Mouse (Mus musculus): Measurements from ENCODE around the gene Usp10. TPM values are rescaled to one million over a fixed set of nuclear protein-coding genes. Genes with fewer than 3 reads are reported as not detected.

Usp10 gene
- polyA plus RNA-seq, 1 experiment from 2014 or later = 90.7 TPM

GRCm38 (mm10) chr8:119885612-119886011, 24.5 kb upstream of the Usp10 start:
- H3K9me3 ChIP-seq (replicated peaks; ENCODE audit: control insufficient read depth, low read length) = no peaks in the 10 kb centered on the region
- H3K4me3 ChIP-seq (ENCODE audit: low read length) = no peak overlapping the region
- ATAC-seq (replicated peaks; ENCODE audit: extremely low read depth, insufficient read depth, low FRiP score) = peak; percentile 84
- 11% methylated on average over 3 of the region's 3 CpGs for WGBS
- peaks cover 13% of the 10 kb centered on the region for H3K4me1 ChIP-seq (ENCODE audit: control insufficient read depth, insufficient read depth, low read length)
- H3K36me3 ChIP-seq (ENCODE audit: control insufficient read depth, insufficient read depth) = no peaks in the 10 kb centered on the region
- no peak overlapping the region for H3K4me2 ChIP-seq (ENCODE audit: low read depth, low read length)
- H3K27ac ChIP-seq (ENCODE audit: low read length) = 0 out of 2 replicates have a peak overlapping the region, but pooled peaks have one; percentile 9
- no peaks in the 10 kb centered on the region for H3K27me3 ChIP-seq (ENCODE audit: control insufficient read depth, insufficient read depth, low read length)
- H3K9ac ChIP-seq (ENCODE audit: low read length) = no peak overlapping the region

GRCm38 (mm10) chr8:119887130-119887529, 23.0 kb upstream of the Usp10 start:
- Histone ChIP-seq H3K36me3 (ENCODE audit: control insufficient read depth, insufficient read depth) (no peaks in the 10 kb centered on the region), H3K9me3 (replicated peaks; ENCODE audit: control insufficient read depth, low read length) (no peaks in the 10 kb centered on the region), H3K4me1 (ENCODE audit: control insufficient read depth, insufficient read depth, low read length) (peaks cover 13% of the 10 kb centered on the region), H3K27ac (ENCODE audit: low read length) (no peak overlapping the region), H3K4me3 (ENCODE audit: low read length) (no peak overlapping the region), H3K9ac (ENCODE audit: low read length) (no peak overlapping the region), H3K27me3 (ENCODE audit: control insufficient read depth, insufficient read depth, low read length) (no peaks in the 10 kb centered on the region), H3K4me2 (ENCODE audit: low read depth, low read length) (no peak overlapping the region)
- no peak for ATAC-seq (replicated peaks; ENCODE audit: extremely low read depth, insufficient read depth, low FRiP score)
- WGBS = 88% methylated on average over 3 of the region's 3 CpGs

- peaks cover 13% of the 10 kb centered on the region for H3K4me1 ChIP-seq (ENCODE audit: control insufficient read depth, insufficient read depth, low read length)
- no peaks in the 10 kb centered on the region for H3K36me3 ChIP-seq (ENCODE audit: control insufficient read depth, insufficient read depth)
- H3K27ac ChIP-seq (ENCODE audit: low read length) = no peak overlapping the region
- H3K9me3 ChIP-seq (replicated peaks; ENCODE audit: control insufficient read depth, low read length) = no peaks in the 10 kb centered on the region
- 79% methylated on average over 4 of the region's 4 CpGs for WGBS
- H3K27me3 ChIP-seq (ENCODE audit: control insufficient read depth, insufficient read depth, low read length) = no peaks in the 10 kb centered on the region
- H3K4me2 ChIP-seq (ENCODE audit: low read depth, low read length) = no peak overlapping the region
- ATAC-seq (replicated peaks; ENCODE audit: extremely low read depth, insufficient read depth, low FRiP score) = no peak
- H3K9ac ChIP-seq (ENCODE audit: low read length) = no peak overlapping the region
- H3K4me3 ChIP-seq (ENCODE audit: low read length) = no peak overlapping the region
Measured at GRCm38 (mm10) chr8:119888012-119888411, 22.1 kb upstream of the Usp10 start.

GRCm38 (mm10) chr8:119897069-119897468, 13.1 kb upstream of the Usp10 start:
- Histone ChIP-seq H3K9ac (ENCODE audit: low read length) (no peak overlapping the region), H3K9me3 (replicated peaks; ENCODE audit: control insufficient read depth, low read length) (no peaks in the 10 kb centered on the region), H3K27ac (ENCODE audit: low read length) (no peak overlapping the region), H3K36me3 (ENCODE audit: control insufficient read depth, insufficient read depth) (no peaks in the 10 kb centered on the region), H3K4me3 (ENCODE audit: low read length) (no peak overlapping the region), H3K4me1 (ENCODE audit: control insufficient read depth, insufficient read depth, low read length) (peaks cover 3% of the 10 kb centered on the region; the same call in 1 of the 2 replicates), H3K4me2 (ENCODE audit: low read depth, low read length) (no peak overlapping the region), H3K27me3 (ENCODE audit: control insufficient read depth, insufficient read depth, low read length) (peaks cover 4% of the 10 kb centered on the region; the same call in 1 of the 2 replicates)
- no peak for ATAC-seq (replicated peaks; ENCODE audit: extremely low read depth, insufficient read depth, low FRiP score)
- 87% methylated on average over 4 of the region's 4 CpGs for WGBS

- 8% methylated on average over 13 of the region's 13 CpGs for WGBS
- Histone ChIP-seq H3K27me3 (ENCODE audit: control insufficient read depth, insufficient read depth, low read length) (peaks cover 4% of the 10 kb centered on the region; the same call in 1 of the 2 replicates), H3K36me3 (ENCODE audit: control insufficient read depth, insufficient read depth) (no peaks in the 10 kb centered on the region), H3K4me1 (ENCODE audit: control insufficient read depth, insufficient read depth, low read length) (peaks cover 3% of the 10 kb centered on the region; the same call in 1 of the 2 replicates), H3K9me3 (replicated peaks; ENCODE audit: control insufficient read depth, low read length) (no peaks in the 10 kb centered on the region), H3K4me3 (ENCODE audit: low read length) (no peak overlapping the region), H3K4me2 (ENCODE audit: low read depth, low read length) (peak overlapping the region; percentile 43), H3K27ac (ENCODE audit: low read length) (no peak overlapping the region), H3K9ac (ENCODE audit: low read length) (peak overlapping the region; percentile 45; the same call in 1 of the 2 replicates)
- ATAC-seq (replicated peaks; ENCODE audit: extremely low read depth, insufficient read depth, low FRiP score) = 0 out of 2 replicates have a peak, but pooled peaks have one; percentile 23
Measured at GRCm38 (mm10) chr8:119897933-119898332, 12.2 kb upstream of the Usp10 start.

GRCm38 (mm10) chr8:119901349-119901748, 8.8 kb upstream of the Usp10 start:
- no peaks in the 10 kb centered on the region for H3K9me3 ChIP-seq (replicated peaks; ENCODE audit: control insufficient read depth, low read length)
- no peak overlapping the region for H3K27ac ChIP-seq (ENCODE audit: low read length)
- no peak for ATAC-seq (replicated peaks; ENCODE audit: extremely low read depth, insufficient read depth, low FRiP score)
- peaks cover 4% of the 10 kb centered on the region; the same call in 1 of the 2 replicates for H3K27me3 ChIP-seq (ENCODE audit: control insufficient read depth, insufficient read depth, low read length)
- 56% methylated on average over 3 of the region's 3 CpGs for WGBS
- no peak overlapping the region for H3K4me2 ChIP-seq (ENCODE audit: low read depth, low read length)
- no peaks in the 10 kb centered on the region for H3K36me3 ChIP-seq (ENCODE audit: control insufficient read depth, insufficient read depth)
- H3K4me1 ChIP-seq (ENCODE audit: control insufficient read depth, insufficient read depth, low read length) = peaks cover 5% of the 10 kb centered on the region; the same call in 1 of the 2 replicates
- H3K9ac ChIP-seq (ENCODE audit: low read length) = no peak overlapping the region
- H3K4me3 ChIP-seq (ENCODE audit: low read length) = no peak overlapping the region

GRCm38 (mm10) chr8:119901952-119902351, 8.2 kb upstream of the Usp10 start:
- ATAC-seq (replicated peaks; ENCODE audit: extremely low read depth, insufficient read depth, low FRiP score) = no peak
- no peaks in the 10 kb centered on the region for H3K36me3 ChIP-seq (ENCODE audit: control insufficient read depth, insufficient read depth)

GRCm38 (mm10) chr8:119904323-119904911, 5.7 kb upstream of the Usp10 start:
- Histone ChIP-seq H3K4me3 (ENCODE audit: low read length) (no peak overlapping the region), H3K4me1 (ENCODE audit: control insufficient read depth, insufficient read depth, low read length) (peaks cover 2% of the 10 kb centered on the region; the same call in 1 of the 2 replicates), H3K27ac (ENCODE audit: low read length) (no peak overlapping the region), H3K36me3 (ENCODE audit: control insufficient read depth, insufficient read depth) (no peaks in the 10 kb centered on the region), H3K9ac (ENCODE audit: low read length) (no peak overlapping the region), H3K9me3 (replicated peaks; ENCODE audit: control insufficient read depth, low read length) (no peaks in the 10 kb centered on the region), H3K4me2 (ENCODE audit: low read depth, low read length) (no peak overlapping the region), H3K27me3 (ENCODE audit: control insufficient read depth, insufficient read depth, low read length) (no peaks in the 10 kb centered on the region)
- WGBS = 30% methylated on average over 12 of the region's 12 CpGs
- no peak for ATAC-seq (replicated peaks; ENCODE audit: extremely low read depth, insufficient read depth, low FRiP score)

More at GRCm38 (mm10) chr8:119901952-119902351, 8.2 kb upstream of the Usp10 start:
- H3K9me3 ChIP-seq (replicated peaks; ENCODE audit: control insufficient read depth, low read length) = no peaks in the 10 kb centered on the region
- H3K27me3 ChIP-seq (ENCODE audit: control insufficient read depth, insufficient read depth, low read length) = peaks cover 4% of the 10 kb centered on the region; the same call in 1 of the 2 replicates
- no peak overlapping the region for H3K4me3 ChIP-seq (ENCODE audit: low read length)
- H3K9ac ChIP-seq (ENCODE audit: low read length) = no peak overlapping the region
- 61% methylated on average over 8 of the region's 8 CpGs for WGBS
- peaks cover 5% of the 10 kb centered on the region; the same call in 1 of the 2 replicates for H3K4me1 ChIP-seq (ENCODE audit: control insufficient read depth, insufficient read depth, low read length)
- no peak overlapping the region for H3K27ac ChIP-seq (ENCODE audit: low read length)
- H3K4me2 ChIP-seq (ENCODE audit: low read depth, low read length) = no peak overlapping the region

- Histone ChIP-seq H3K4me1 (ENCODE audit: control insufficient read depth, insufficient read depth, low read length) (peaks cover 37% of the 10 kb centered on the region), H3K9ac (ENCODE audit: low read length) (peak within 1 kb of the TSS; percentile 88), H3K27me3 (ENCODE audit: control insufficient read depth, insufficient read depth, low read length) (no peaks in the 10 kb centered on the region), H3K4me2 (ENCODE audit: low read depth, low read length) (peak within 1 kb of the TSS; percentile 82), H3K36me3 (ENCODE audit: control insufficient read depth, insufficient read depth) (no peaks in the 10 kb centered on the region), H3K9me3 (replicated peaks; ENCODE audit: control insufficient read depth, low read length) (no peaks in the 10 kb centered on the region), H3K4me3 (ENCODE audit: low read length) (peak within 1 kb of the TSS; percentile 80), H3K27ac (ENCODE audit: low read length) (peak within 1 kb of the TSS; percentile 87)
- peak; percentile 94 for ATAC-seq (replicated peaks; ENCODE audit: extremely low read depth, insufficient read depth, low FRiP score)
- under 1% methylated on average over 90 of the region's 97 CpGs for WGBS
Measured at GRCm38 (mm10) chr8:119910547-119911257, 542 bp downstream of the Usp10 start, which contains the start of gene Gm20388. Gm20388 (plus strand) TSS chr8:119910841.

All from heart, embryonic 16.5 days (tissue).